ENCODE assay signal across 8 mouse cellular contexts in the genomic region with DNA sequence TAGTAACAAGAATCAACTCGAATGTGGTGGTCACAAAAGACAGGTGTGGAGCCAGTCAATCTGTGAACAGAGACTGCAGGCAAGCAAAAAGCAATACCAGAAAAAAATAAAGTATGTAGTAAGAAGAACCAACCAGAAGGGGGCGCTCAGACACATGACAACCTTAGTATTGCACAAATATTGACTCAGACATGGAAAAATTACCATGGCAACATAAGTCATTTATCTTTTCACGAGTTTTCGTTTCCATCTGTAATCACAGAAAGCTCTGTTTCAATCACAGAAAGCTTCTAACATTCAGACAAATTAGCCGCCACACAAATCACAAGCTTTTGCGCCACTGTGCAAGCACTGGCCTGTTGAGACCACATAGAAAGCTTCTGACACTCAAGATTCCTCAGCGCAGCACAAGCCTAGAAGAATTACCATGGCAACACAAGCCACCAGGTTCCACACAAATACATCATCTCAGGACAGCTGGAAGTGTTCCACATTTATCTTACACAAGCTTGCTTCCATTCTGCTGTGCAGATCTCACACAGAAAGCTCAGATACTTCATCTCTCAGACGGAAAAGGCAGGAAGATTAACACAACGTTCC. TPM values are rescaled to one million over a fixed set of nuclear protein-coding genes. Genes with fewer than 3 reads are reported as not detected.
DNase-seq lines count a peak whose midpoint lies in the region; ATAC-seq and TF ChIP-seq lines count a peak whose summit lies in the region.

No protein-coding gene starts in this region.

- no peaks in the 10 kb centered on the region for H3K9me3 ChIP-seq in lung, embryonic 14.5 days (ENCODE audit: low read depth, low read length)
- no peaks in the 10 kb centered on the region for H3K9me3 ChIP-seq in hindbrain, embryonic 15.5 days

- DNase-seq in cerebellum, adult 18-20 months: peak; percentile 12
- DNase-seq in cerebellum, adult 11-12 months: no peak
- peak; percentile 66 for DNase-seq in lung, embryonic 14.5 days
- DNase-seq in lung, postnatal 4 days: no peak
- peak; percentile 8 for DNase-seq in c-Kit-positive CD71-positive TER-119-negative erythroid progenitor cells, embryonic 14.5 days (ENCODE audit: low read depth)
- DNase-seq in lung, postnatal 36 days: peak; percentile 15

- H3K27ac ChIP-seq in lung, embryonic 14.5 days (ENCODE audit: low read depth): no peak overlapping the region
- H3K27ac ChIP-seq in hindbrain, embryonic 15.5 days (replicated peaks): no peak overlapping the region; the same call in 1 of the 2 replicates

- peak; percentile 46 for TF ChIP-seq CTCF in lung, embryonic 14.5 days (IDR thresholded peaks at IDR 0.05; ENCODE audit: low read depth)

- no peaks in the 10 kb centered on the region for H3K36me3 ChIP-seq in lung, embryonic 14.5 days (ENCODE audit: insufficient read depth)
- H3K36me3 ChIP-seq in hindbrain, embryonic 15.5 days: no peaks in the 10 kb centered on the region

- H3K9ac ChIP-seq in lung, embryonic 14.5 days: no peak overlapping the region
- H3K9ac ChIP-seq in hindbrain, embryonic 15.5 days: no peak overlapping the region

- H3K4me1 ChIP-seq in lung, embryonic 14.5 days (ENCODE audit: insufficient read depth): no peaks in the 10 kb centered on the region
- no peaks in the 10 kb centered on the region for H3K4me1 ChIP-seq in hindbrain, embryonic 15.5 days (replicated peaks)

- no peak overlapping the region for H3K4me3 ChIP-seq in lung, embryonic 14.5 days (ENCODE audit: low read depth, low read length)
- no peak overlapping the region for H3K4me3 ChIP-seq in hindbrain, embryonic 15.5 days

- no peak overlapping the region for H3K4me2 ChIP-seq in lung, embryonic 14.5 days
- H3K4me2 ChIP-seq in hindbrain, embryonic 15.5 days: peak overlapping the region; percentile 28; the same call in 1 of the 2 replicates

- no peak; the same call in 1 of the 2 replicates for ATAC-seq in lung, embryonic 14.5 days (ENCODE audit: insufficient read depth)
- ATAC-seq in hindbrain, embryonic 15.5 days (ENCODE audit: low FRiP score, low read depth): peak; percentile 91
- ATAC-seq in megakaryocyte, adult 5-6 weeks (ENCODE audit: poor library complexity, severe bottlenecking): no peak

- WGBS in lung, embryonic 14.5 days: 34% methylated on average over 9 of the region's 9 CpGs
- 41% methylated on average over 9 of the region's 9 CpGs for WGBS in hindbrain, embryonic 15.5 days

- H3K27me3 ChIP-seq in lung, embryonic 14.5 days (ENCODE audit: insufficient read depth, low read length): no peaks in the 10 kb centered on the region
- no peaks in the 10 kb centered on the region for H3K27me3 ChIP-seq in hindbrain, embryonic 15.5 days

RNA-seq across cellular contexts. Expression of gene Prame, which starts 24.8 kb away (rescaled TPM):
- not detected in 2 replicates for polyA plus RNA-seq in lung, embryonic 14.5 days (2014; fragmentation: Nextera tagmentation; extraction: Ambion mirVana)
- not detected in 2 replicates for polyA plus RNA-seq in hindbrain, embryonic 15.5 days (2015; fragmentation: Nextera tagmentation; extraction: Ambion mirVana)
- total RNA-seq in megakaryocyte, adult 5-6 weeks (2015): not detected in 2 replicates
- total RNA-seq in megakaryocyte, adult 5-6 weeks (2017): not detected in 2 replicates

RNA-seq across cellular contexts. Expression of gene Tcp11x2, which starts 41.3 kb away (rescaled TPM):
- not detected in 2 replicates for polyA plus RNA-seq in lung, embryonic 14.5 days (2014; fragmentation: Nextera tagmentation; extraction: Ambion mirVana)
- polyA plus RNA-seq in hindbrain, embryonic 15.5 days (2015; fragmentation: Nextera tagmentation; extraction: Ambion mirVana): not detected in 2 replicates
- total RNA-seq in megakaryocyte, adult 5-6 weeks (2015): not detected in 2 replicates
- total RNA-seq in megakaryocyte, adult 5-6 weeks (2017): not detected in 2 replicates

RNA-seq across cellular contexts. Expression of gene Nxf7, which starts 53.7 kb away (rescaled TPM):
- polyA plus RNA-seq in lung, embryonic 14.5 days (2014; fragmentation: Nextera tagmentation; extraction: Ambion mirVana): not detected in 2 replicates
- not detected in 2 replicates for polyA plus RNA-seq in hindbrain, embryonic 15.5 days (2015; fragmentation: Nextera tagmentation; extraction: Ambion mirVana)
- 0.23 and 0.51 TPM in 2 replicates for total RNA-seq in megakaryocyte, adult 5-6 weeks (2015)
- not detected in 2 replicates for total RNA-seq in megakaryocyte, adult 5-6 weeks (2017)

Comparison
In these comparisons a context has a peak if more than half of its experiments do, and no peak if none do; other contexts are left out.
1. DNase-seq: peak in cerebellum, adult 18-20 months (2 of 2), lung, embryonic 14.5 days (single experiment), c-Kit-positive CD71-positive TER-119-negative erythroid progenitor cells, embryonic 14.5 days (single experiment) and lung, postnatal 36 days (single experiment); none in cerebellum, adult 11-12 months (single experiment) and lung, postnatal 4 days (0 of 2).